Mouse (Mus musculus): Measurements from ENCODE around the gene Ciart. TPM values are rescaled to one million over a fixed set of nuclear protein-coding genes. Genes with fewer than 3 reads are reported as not detected.
"Not testable (repeated sequence)": the region's sequence is repeated elsewhere in the genome, so short reads cannot be mapped to it uniquely, and the experiment has no call there.

The Ciart gene
- total RNA-seq, 2 experiments from 2014 or later, result 0.90 to 1.7 TPM

GRCm38 (mm10) chr3:95903753-95904502 lies 21.9 kb upstream of the Ciart start:
- DNase-seq, result no peak

GRCm38 (mm10) chr3:95902643-95903042 lies 20.6 kb upstream of the Ciart start:
- intact Hi-C loops (cut with DNase I; ENCODE audit: low total_unique reads), result no loop called here
- DNase-seq, result no peak

More at GRCm38 (mm10) chr3:95903753-95904502, 21.9 kb upstream of the Ciart start:
- intact Hi-C loops (cut with DNase I; ENCODE audit: low total_unique reads), result no loop called here

DNA sequence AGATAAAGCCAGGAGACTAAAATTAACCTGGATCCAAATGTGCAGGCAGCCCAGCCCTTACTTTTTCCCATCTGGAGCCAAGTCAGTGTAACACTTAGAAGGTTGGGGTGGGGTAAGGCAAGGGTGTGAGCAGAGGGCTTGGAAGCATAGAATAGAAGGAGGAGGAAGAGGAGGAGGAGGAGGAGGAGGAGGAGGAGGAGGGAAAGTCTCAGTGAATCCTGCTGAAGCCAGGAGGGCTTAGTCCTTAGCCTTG lies 20.2 kb upstream of the Ciart start:
- DNase-seq, result no peak
- intact Hi-C loops (cut with DNase I; ENCODE audit: low total_unique reads), result no loop called here

GRCm38 (mm10) chr3:95901616-95902372 lies 19.7 kb upstream of the Ciart start:
- DNase-seq, result peak; percentile 56
- intact Hi-C loops (cut with DNase I; ENCODE audit: low total_unique reads), result no loop called here

DNA sequence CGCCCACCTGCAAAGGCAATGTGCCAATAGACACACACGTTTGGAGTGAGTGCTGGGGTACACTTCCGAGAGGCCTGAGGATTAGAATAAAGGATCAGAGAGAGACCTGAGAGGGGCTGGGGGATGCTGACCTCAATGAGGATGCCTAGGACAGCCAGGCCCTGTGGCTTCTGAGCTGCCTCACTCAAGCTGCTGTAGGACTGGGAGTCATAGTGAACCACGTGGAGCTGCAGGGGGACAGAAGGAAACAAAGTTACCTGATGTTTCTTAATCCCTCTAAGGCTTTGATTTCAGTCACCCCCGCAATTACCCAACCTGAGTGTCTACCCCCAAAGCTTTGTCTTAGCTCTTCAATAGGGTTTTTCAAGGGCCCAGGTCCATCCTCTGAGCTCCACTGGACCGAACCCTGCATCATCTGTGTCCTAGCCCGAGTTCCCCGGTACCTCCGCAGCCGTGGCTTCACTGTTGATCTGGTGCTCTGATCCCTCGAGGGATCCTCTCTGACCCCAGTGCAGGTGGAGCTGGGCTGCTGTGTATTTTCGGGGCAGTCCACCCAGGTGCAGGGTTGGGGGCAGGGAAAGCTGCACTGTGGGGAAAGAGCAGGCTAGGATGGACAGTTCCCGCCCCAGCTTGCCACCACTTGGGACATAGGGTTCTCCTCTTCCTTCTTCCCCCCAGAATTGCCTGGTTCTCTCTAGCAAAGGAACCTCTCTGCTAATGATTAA lies 17.9 kb upstream of the Ciart start:
- intact Hi-C loops (cut with DNase I; ENCODE audit: low total_unique reads), result no loop called here
- no peak for DNase-seq

GRCm38 (mm10) chr3:95895501-95895900 lies 13.4 kb upstream of the Ciart start:
- intact Hi-C loops (cut with DNase I; ENCODE audit: low total_unique reads); DNase-seq: not testable (repeated sequence)

DNA sequence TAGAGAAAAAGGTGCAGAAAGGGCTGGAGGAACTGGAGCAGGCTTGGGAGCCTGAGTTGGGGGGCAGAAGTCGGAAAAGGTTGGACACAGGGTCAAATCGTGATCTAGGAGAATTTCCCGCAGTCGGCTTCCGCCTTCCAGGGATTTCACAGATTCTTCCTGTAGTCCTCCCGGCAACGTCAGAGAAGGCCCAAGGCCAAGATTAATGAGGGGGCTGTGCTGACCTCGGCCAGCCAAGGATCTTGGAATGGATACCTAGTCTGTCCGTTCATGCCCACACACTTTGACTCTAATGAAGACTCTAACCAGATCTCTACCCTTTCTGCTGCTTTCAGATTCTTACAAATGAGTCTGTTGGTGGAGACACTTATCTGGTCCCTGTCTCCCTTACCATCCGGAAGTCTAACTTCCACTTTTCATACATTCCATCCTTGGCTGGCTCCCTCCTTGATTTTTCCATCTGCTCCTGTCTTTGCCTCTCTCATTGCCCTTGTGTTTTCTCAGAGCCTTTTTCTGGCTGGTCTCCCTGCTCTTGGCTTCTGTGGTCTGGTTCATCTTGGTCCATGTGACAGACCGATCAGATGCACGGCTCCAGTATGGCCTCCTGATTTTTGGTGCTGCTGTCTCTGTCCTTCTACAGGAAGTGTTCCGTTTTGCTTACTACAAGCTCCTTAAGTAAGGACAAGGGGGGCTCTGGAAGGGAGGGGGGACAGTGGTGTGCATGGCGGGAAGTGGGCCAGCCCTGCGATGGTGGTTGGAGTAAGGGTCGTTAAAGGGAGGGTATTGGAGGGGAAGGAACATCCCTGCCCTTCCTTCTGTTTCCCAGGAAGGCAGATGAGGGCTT lies 12.5 kb upstream of the Ciart start:
- DNase-seq, result peak; percentile 65
- intact Hi-C loops (cut with DNase I; ENCODE audit: low total_unique reads), result no loop called here

DNA sequence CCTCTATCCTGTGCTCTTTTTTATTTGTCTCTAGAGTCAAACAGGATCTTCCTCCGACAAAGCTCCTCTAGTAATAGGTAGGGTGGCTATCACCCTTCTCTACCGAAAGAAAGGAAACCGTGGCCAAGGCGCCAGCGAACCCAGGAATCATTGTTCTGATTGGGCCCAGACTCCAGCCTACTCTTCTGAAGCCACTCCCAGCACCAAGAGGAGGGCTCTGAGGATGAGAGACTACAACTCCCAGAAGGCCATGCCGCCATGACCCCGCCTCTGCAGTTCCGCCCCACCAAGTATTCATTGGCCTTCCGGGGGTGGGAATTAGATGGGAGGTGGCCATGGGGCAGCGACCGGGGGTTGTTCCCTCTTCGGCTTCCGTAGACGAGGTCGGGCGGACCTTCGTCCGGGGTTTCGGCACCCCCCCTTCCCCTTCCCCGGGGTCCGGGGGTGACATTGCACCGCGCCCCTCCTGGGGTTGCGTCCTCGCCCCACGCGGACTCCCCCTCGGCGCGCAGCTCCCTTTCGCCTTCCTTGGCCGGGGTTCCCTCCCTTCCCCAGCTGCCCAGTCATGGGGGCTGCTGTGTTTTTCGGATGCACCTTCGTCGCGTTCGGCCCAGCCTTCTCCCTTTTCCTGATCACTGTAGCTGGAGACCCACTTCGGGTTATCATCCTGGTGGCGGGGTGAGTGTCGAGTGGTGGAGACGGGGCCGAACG lies 11.7 kb upstream of the Ciart start, which contains the start of gene Aph1a:
Aph1a (plus strand) TSS at position 364 of the 711 bp plus-strand sequence.
- peak; percentile 97 for DNase-seq
- intact Hi-C loops (cut with DNase I; ENCODE audit: low total_unique reads), result not testable (repeated sequence)

GRCm38 (mm10) chr3:95893126-95893525 lies 11.1 kb upstream of the Ciart start:
- intact Hi-C loops (cut with DNase I; ENCODE audit: low total_unique reads), result no loop called here
- no peak for DNase-seq

DNA sequence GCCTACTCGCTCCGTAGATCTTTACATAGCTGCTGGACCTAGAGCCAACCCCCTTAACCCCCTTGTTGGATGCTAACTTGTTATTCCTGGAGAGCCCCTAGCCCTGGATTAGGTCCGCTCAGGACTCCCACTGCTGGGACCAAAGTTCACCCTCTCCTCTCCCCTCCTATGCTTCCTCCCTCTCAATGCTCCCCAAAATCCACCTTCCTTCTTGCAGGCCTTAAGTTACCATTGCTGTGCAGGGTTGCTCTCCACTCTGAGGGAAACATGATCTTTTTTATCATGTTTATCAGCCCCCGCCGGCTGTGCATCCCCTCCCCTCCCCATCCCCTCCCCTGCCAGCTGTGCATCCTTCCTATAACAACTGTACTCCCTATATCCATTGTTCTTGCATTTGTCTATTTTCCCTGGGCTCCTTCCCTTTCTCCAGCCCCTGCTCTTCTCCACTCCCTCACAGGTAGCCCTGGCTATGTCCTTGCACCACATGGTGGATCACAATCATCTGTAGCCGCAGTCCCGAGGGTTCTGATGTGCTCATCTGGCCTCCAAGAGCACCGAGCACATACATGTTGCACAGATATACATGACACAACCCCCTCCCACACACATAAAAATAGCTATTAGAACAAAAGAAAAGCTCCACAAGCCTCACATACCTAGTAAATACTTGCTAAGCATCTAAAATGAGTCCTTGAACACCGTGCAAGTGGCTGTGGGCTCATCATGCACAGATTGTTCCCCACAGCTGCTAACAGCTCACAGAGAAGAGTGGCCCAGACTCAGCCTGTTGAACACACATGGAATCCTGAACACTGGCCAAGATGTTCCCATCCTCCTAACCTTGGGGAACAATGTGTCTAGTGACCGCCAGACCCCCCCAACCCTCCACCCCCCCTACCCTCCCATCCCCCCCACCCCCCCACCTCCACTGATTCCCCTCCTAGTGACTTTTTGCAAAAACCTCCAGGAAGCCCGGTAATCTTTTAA lies 10.3 kb upstream of the Ciart start:
- intact Hi-C loops (cut with DNase I; ENCODE audit: low total_unique reads), result no loop called here
- no peak for DNase-seq

GRCm38 (mm10) chr3:95891211-95892065 lies 9.4 kb upstream of the Ciart start, which contains the start of gene BC028528:
Gene BC028528, minus strand, starts transcription at chr3:95892005.
- intact Hi-C loops (cut with DNase I; ENCODE audit: low total_unique reads), result no loop called here
- peak; percentile 21 for DNase-seq

DNA sequence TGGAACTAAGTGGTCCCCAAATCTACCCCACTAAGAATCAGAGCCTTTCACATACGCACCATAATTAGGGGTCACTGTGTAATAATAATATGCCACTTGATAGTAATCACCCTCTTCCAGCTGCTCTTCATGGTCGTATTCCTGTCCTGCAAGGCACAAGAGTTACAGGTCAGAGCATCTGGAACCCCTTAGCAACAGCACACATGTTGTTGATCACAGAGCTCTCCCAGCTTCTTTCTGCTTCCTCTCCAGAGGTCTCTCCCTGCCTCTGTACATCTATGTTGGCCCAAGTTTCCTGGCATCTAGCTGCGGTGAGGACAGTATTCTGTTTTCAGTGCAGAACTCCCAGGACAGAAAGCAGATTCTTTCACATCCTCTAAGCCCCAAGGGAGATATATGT lies 7.6 kb upstream of the Ciart start:
- no peak for DNase-seq
- intact Hi-C loops (cut with DNase I; ENCODE audit: low total_unique reads), result no loop called here

- DNase-seq, result no peak
- intact Hi-C loops (cut with DNase I; ENCODE audit: low total_unique reads), result no loop called here
These were observed 5.5 kb upstream of the Ciart start for GRCm38 (mm10) chr3:95887596-95887995.

GRCm38 (mm10) chr3:95884400-95884799 lies 2.3 kb upstream of the Ciart start:
- intact Hi-C loops (cut with DNase I; ENCODE audit: low total_unique reads), result no loop called here

GRCm38 (mm10) chr3:95882816-95883425 lies 870 bp upstream of the Ciart start:
- intact Hi-C loops (cut with DNase I; ENCODE audit: low total_unique reads), result loop anchor here (2.0 kb wide), 1 partner anchor 24 kb away; no protein-coding TSS in a partner anchor
- DNase-seq, result peak; percentile 78

More at GRCm38 (mm10) chr3:95884400-95884799, 2.3 kb upstream of the Ciart start:
- DNase-seq, result no peak

GRCm38 (mm10) chr3:95879063-95879462 lies 3.0 kb downstream of the Ciart start:
- intact Hi-C loops (cut with DNase I; ENCODE audit: low total_unique reads), result no loop called here

More at GRCm38 (mm10) chr3:95879063-95879462, 3.0 kb downstream of the Ciart start:
- no peak for DNase-seq

Data from gastrocnemius, postnatal 14 days (tissue).